Mouse (Mus musculus) megakaryocyte-erythroid progenitor cell, adult 5-6 weeks (primary cell): ENCODE data around the gene Zkscan16. TPM values are rescaled to one million over a fixed set of nuclear protein-coding genes. Genes with fewer than 3 reads are reported as not detected.

Source experiments
- ATAC-seq: replicated peaks from 2 replicates; pipeline ENCODE4 v1.8.0; 2016; ENCODE audit warnings: mild to moderate bottlenecking, inconsistent platforms; ENCODE audit not compliant: severe bottlenecking, poor library complexity, low FRiP score, low TSS enrichment
- total RNA-seq, 2 experiments: library from RNA; stranded (forward) in 1 of 2; stranded (reverse) in 1 of 2; fragments of 200-1000, 215-1000 nt in 1 of 2; fragments of >200 nt in 1 of 2; fragmentation: Nextera tagmentation in 1 of 2; gene quantifications; 2 replicates each; pipeline ENCODE4 v1.2.3; 2014 to 2017

The Zkscan16 gene
- total RNA-seq (2014; fragmentation: Nextera tagmentation) (not detected in 2 replicates), total RNA-seq (2017) (not detected in 2 replicates)

DNA sequence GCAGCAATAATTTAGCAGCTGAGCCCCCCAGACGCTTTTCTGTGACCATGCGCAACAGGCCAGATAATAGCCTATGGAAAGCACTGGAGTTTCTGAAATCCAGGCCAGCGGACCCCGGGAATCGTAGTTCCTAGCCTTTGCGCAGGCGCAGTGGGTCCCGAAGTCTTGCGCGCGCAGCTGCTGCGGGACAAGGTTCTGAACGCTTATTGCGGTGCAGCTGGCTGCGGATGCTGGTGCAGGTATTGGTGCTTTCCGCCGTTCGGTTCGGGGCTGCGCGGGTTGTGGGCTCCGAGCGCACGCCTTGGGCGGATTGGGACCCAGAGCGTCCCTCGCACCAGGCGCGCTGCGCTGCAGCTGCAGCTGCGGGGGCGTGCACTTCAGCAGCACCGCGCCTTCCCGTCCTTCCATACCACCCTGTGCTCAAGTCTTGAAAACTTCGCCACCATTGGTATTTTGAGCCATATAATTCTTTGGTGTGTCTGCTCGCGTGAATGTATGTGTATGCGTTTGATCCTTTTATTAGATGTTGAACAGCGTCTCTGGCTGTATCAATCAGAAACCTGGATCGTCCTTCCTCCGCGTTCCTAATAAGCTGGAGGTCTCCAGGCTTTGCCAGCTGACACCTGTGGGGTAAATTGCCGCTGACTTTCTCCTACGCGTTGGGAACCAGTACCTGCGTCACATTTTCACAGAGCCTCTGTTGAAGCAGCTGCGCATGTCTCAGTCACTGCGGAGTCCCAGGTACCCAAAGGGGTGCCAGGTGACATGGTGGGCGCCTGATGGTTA lies at the start of gene Zkscan16:
TSS of gene Zkscan16 (plus strand) at position 209 of the 786 bp plus-strand sequence.
- ATAC-seq = peak; percentile 76

GRCm38 (mm10) chr4:58894399-58894798 lies 49.0 kb upstream of the Zkscan16 start:
- peak; percentile 81 for ATAC-seq

DNA sequence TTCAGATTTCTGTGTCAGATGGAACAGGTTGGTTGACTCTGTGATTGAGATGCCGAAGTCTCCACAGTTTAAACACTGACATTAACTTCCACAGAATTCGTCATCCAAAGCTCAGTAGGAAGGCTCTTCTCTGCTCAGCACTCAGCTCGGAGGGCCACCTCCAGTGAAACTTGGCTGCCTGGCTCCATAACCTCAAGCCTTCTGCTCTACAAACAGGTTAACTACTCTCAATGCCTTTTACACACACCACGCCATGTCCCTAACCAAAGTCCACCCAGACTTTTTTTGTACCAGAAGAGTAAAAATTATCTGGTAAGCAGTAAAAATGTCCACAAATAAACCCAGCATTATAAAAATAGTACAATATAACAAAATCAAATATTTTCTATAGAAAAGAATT lies 46.0 kb upstream of the Zkscan16 start:
- no peak for ATAC-seq

DNA sequence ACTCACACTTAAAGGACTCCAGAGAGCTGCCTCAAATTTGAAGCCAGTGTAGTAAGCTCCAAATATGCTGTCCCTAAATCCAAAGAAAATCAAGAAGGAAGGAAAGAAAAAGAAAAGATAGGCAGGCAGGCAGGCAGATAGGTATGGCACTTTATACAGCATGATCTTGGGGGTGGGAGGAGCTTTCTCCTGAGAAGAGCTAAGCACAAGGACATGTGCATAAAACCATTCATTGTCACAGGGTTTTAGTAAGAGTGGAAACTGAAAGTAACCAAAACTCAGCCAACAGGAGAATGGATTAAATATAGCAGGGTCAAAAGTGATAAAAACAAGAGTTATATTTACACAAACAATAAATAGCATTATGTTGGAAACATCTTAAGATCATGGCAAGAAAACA lies 45.1 kb upstream of the Zkscan16 start:
- ATAC-seq = peak; percentile 50; the same call in 1 of the 2 replicates

GRCm38 (mm10) chr4:58907453-58907852 lies 36.0 kb upstream of the Zkscan16 start:
- peak; percentile 46; the same call in 1 of the 2 replicates for ATAC-seq

- ATAC-seq = no peak
These were observed 33.0 kb upstream of the Zkscan16 start for GRCm38 (mm10) chr4:58910175-58911068.

GRCm38 (mm10) chr4:58911069-58911830 lies 32.2 kb upstream of the Zkscan16 start:
- ATAC-seq = no peak

DNA sequence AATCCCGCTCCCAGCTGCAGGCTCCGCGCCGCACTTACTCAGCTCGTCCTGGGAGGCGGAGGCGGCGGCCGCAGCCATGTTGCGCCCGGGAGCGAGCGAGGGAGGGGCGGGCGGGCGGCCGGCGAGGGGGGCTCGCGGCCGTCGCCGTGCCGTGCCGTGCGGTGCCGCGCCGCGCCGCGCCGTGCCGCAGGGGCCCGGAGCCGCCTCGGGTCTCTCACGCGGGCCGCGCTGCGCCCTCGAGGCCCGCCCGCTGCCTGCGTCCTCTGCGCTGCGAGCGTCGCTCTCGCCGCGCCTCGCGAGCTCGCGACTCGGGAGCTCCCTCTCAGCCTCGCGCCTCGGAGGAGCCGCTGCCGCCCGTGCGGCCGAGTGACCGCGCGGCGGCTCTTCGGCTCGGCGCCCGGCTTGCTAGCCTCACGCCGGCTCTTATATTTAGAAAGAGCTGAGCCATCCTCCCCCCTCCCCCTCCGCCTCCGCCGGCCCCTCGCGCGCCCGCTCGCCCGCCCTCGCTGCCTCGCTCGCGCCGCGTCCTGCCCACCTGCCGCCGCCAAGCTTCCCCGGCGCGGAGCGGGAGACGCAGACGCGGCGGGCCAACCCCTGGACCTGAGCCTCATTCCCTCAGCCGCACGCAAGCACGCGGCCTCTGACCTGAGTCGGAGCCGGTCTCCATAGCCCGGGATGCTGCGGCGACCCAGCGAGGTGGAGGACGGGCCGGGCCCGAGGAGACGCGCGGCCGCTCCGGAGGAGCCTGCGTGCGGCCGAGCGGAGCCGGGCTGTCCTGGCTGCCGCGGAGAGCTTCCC lies 31.4 kb upstream of the Zkscan16 start:
- peak; percentile 4; the same call in 1 of the 2 replicates for ATAC-seq

DNA sequence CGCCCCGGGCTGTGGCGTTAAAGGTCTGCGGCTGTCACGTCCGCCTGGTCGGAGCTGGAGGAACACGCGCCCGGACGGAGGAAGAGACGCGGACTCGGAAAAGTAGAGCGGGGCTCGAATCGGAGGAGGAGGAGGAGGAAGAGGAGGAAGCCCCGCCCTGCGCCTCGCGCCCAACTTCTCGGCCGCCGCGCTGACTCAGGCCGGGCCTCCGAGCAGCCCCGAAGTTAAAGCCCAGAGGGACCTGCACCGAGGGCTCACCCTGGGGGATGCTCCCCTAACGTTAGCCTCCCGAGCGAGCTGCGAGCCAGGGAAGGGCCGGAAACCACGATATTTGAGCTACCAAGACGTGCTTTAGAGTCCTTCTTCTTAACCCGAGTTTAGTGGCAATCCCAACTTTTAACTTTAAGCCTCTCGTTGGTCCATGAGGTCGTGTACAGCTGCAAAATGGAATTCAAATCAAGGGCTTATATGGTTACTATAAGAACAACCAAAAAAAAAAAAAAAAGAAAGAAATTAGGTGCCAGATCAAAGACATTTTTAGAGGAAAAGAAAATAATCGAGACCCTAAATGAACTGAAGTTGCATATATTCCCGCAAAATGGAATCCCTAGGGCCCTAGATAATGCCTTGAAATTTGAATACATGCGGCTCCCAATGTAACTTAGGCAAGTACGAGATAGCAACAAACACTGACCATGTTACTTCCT lies 30.6 kb upstream of the Zkscan16 start, which contains the start of gene Ecpas:
TSS of gene Ecpas (minus strand) at position 121 of the 707 bp plus-strand sequence.
- ATAC-seq = peak; percentile 86

- ATAC-seq = no peak; the same call in 1 of the 2 replicates
These were observed 29.9 kb upstream of the Zkscan16 start for GRCm38 (mm10) chr4:58913336-58914026.

- ATAC-seq = no peak
These were observed 28.2 kb upstream of the Zkscan16 start for GRCm38 (mm10) chr4:58915081-58915826.

DNA sequence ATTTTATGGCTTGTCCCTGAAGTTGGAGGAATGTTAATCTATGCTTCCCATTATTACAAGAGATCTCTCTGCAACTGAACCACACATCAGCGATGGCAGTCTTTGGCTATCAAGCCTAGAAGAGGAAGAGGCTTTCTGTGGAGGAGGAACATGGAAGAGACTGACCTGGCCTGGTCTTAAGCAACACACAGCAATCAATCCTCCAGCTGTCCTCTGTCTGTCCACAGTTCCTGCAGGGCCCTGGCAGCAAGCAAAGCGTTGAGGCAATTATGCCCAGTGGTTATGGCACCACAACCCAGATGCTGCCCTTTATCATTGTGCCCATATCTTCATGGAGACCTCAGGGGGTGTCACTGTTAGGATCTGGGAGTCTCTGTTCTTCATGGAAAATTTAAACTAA lies 19.5 kb upstream of the Zkscan16 start:
- ATAC-seq = no peak

DNA sequence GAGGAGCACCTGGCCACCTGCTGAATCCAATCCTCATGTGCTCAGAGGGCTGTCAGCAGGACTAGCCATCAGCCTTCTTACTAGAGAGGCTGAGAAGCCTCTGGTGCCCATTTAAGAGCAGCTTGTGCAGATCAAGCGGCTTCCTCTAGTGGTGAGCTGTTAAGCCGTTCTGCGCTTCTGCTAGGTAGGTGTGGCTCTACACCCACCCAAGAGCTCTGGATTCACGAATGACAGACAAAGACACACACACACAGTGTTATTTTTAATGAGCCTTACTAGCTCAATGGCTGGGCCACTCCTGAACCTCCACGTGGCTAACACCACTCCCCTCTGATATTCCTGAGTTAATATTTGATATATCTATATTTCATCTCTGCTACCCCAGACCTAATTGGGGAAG lies 17.8 kb upstream of the Zkscan16 start:
- no peak for ATAC-seq

DNA sequence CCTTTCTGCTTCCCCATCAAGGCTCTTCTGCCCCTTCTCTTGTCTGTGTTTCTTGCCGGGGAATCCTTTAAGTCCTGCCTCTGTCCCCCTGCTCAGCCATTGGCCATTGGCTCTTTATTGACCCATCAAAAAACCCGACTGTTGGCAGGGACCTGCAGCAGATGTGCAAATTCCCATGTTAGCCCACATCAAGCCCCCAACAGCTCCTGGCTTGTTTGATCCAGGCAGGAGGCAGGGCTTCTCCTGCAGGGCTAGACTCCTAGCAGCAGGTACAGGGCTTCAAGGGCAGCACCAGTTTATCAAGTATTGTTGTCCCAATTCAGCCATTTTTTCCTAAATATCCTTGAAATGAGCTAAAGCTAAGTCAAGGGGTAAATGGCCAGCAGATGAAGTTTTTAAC lies 17.3 kb upstream of the Zkscan16 start:
- no peak for ATAC-seq

DNA sequence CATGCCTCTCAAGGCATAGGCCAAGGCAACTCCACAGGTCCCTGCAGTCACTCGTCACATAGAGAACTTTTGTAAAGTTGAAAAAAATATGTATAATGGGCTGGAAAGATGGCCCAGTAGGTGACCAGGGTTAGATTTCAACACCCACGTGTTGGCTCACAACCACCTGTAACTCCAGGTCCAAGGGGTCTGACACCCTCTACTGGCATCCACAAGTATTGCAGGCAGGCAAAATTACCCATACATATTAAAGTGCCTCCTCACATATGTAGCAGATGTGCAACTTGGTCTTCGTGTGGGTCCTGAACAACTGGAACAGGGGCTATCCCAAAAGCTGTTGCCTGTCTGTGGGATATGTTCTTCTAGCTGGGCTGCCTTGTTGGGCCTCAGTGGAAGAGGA lies 15.8 kb upstream of the Zkscan16 start:
- ATAC-seq = peak; percentile 18; the same call in 1 of the 2 replicates

DNA sequence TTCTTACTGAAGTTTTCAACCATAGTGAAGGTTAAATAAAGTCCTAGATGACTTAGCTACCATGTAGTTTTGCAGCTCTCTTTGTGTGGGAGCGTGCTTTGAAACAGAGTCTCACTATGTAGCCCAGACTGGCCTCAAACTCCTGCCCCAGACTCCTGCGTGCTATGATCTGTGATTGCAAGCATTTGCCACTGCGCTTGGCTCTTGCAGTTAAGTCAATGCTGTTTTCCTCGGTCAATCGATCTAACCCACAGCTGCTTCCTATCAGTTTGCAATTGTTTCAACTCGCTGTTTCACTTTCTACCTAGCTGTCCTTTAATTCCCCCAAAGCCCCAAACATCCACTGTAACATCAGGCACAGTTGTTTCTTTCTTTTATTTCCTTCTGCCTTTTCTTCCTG lies 10.9 kb upstream of the Zkscan16 start:
- no peak for ATAC-seq

DNA sequence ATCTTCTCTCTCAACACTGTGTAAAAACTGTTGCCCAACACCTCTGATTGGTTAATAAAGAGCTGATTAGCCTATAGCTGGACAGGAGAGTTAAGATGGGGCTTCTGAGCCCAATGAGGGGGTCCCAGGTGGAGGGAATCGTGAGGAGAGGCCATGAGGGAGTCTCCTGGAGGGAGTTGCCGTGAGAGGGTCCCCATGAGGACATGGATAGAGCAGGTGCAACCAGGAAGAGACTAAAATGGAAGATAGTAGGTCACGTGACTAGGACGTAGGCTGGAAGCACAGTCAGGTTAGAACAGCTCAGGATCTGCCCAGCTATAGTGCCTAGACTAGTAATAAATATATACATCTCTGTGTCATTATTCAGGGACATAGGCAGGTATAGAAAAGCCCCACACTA lies 9.1 kb upstream of the Zkscan16 start:
- no peak for ATAC-seq
